Mouse (Mus musculus) testis, adult 2 months (tissue): ENCODE results near the gene Kalrn.

Experiments used
- CTCF ChIP-seq: fragments of 200-500 bp; IDR thresholded peaks from 2 replicates; pipeline ENCODE4 v1.5.1; 2012; ENCODE audit warnings: low read depth, mild to moderate bottlenecking, inconsistent platforms, low read length, moderate library complexity; ENCODE audit not compliant: control insufficient read depth, insufficient read depth, insufficient replicate concordance
- POLR2A ChIP-seq: fragments of 200-500 bp; IDR thresholded peaks from 2 replicates; pipeline ENCODE4 v1.6.1; 2012; ENCODE audit warnings: low read depth, mild to moderate bottlenecking, inconsistent platforms, low read length, moderate library complexity; ENCODE audit not compliant: control insufficient read depth

GRCm38 (mm10) chr16:33990712-33991111 is 582.6 kb downstream of the Kalrn start:
- TF ChIP-seq POLR2A, result no peak
- TF ChIP-seq CTCF, result no peak
